Mouse (Mus musculus): ENCODE data around the gene Zfp74.

DNA sequence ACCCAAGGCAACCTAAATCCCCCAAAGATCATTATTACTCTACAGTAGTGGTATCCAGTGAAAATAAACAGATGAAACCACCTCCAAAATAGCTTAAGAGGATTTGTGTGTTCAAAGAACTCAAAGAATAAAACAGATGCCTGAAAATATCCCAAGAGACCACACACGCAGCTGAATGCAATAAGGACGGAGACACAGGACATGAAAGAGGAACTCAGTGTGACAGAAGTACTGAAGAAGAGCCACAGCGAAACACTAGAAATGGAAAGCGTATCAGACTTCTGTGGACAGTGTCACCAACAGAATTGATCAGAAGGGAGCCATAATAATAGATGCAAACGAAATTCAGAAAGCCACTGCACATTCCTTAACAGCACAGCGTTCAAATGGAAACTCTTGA lies 15.0 kb downstream of the Zfp74 start:
- no peak for TF ChIP-seq ZNF384 (IDR thresholded peaks at IDR 0.05; ENCODE audit: low read depth, low read length)
- no peak for TF ChIP-seq ZC3H11A (IDR thresholded peaks at IDR 0.05; ENCODE audit: borderline replicate concordance, low read depth, low read length)
- no peak for TF ChIP-seq HCFC1 (IDR thresholded peaks at IDR 0.05; ENCODE audit: borderline replicate concordance, insufficient read depth, low read length)

All from ES-E14 (cell line).